Mouse (Mus musculus): ENCODE data around the gene Btg1-ps2. TPM values are rescaled to one million over a fixed set of nuclear protein-coding genes. Genes with fewer than 3 reads are reported as not detected.
"Not testable (repeated sequence)": the region's sequence is repeated elsewhere in the genome, so short reads cannot be mapped to it uniquely, and the experiment has no call there.

Gene Btg1-ps2
- not detected for total RNA-seq (2021)
- long read RNA-seq, experiment 1: 0 reads
- long read RNA-seq, experiment 2: 0 reads

- H3K27ac ChIP-seq; intact Hi-C loops (cut with DNase I); DNase-seq; H3K4me3 ChIP-seq: not testable (repeated sequence)
Observed at GRCm38 (mm10) chrX:38043014-38043413, at the start of gene Btg1-ps2. Gene Btg1-ps2, minus strand, starts transcription at chrX:38043114.

DNA sequence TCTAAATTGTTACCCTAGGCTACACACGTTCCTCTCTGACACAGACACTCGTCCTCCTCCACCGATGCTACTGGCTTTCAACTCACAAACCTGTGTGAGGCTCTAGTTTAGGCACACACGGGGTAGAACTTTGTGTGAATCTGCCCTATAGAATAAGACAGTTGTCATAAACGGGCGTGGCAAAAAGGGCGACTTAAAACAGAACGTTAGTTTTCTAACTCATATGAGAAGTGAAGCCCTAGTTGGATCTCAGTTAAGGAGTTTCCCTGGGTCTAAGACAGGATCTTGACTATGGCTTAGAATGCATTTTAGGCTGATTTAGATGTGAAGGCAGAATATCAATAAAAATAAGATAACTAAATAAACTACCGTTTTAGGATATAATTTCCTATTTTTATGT, 42.1 kb upstream of the Btg1-ps2 start, which contains the start of gene Rhox11:
Gene Rhox11 (minus strand): TSS at position 101 of the 400 bp plus-strand sequence.
- no peak for DNase-seq
- TF ChIP-seq CTCF (IDR thresholded peaks at IDR 0.05): no peak
- Histone ChIP-seq H3K4me3 (no peak within 1 kb of the TSS), H3K27ac (no peak within 1 kb of the TSS)
- intact Hi-C loops (cut with DNase I): no loop called here

DNA sequence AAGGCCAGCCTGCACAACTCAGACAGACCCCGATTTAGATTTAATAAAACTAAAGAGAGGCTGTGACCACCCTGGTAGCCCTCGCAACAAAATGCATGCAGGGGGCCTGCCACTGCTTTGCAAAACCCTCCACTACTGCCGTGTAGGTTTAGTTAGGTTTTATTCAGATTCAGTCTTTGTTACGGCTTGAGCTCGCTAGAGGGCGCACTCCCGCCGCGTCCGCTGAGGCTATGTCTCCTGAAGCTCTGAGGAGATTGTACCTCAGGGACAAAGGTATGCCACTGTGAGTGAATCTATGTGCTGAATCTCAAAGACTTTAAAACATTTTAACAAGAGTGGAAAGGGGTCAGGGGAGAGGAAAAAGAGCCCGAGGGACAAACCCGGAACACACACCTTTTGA, 41.3 kb upstream of the Btg1-ps2 start:
- Histone ChIP-seq H3K27ac (no peak overlapping the region), H3K4me3 (no peak overlapping the region)
- peak; percentile 68 for TF ChIP-seq CTCF (IDR thresholded peaks at IDR 0.05)
- intact Hi-C loops (cut with DNase I): loop anchor here (1.0 kb wide), 1 partner anchor 97 kb away; no protein-coding TSS in a partner anchor
- DNase-seq: peak; percentile 43

DNA sequence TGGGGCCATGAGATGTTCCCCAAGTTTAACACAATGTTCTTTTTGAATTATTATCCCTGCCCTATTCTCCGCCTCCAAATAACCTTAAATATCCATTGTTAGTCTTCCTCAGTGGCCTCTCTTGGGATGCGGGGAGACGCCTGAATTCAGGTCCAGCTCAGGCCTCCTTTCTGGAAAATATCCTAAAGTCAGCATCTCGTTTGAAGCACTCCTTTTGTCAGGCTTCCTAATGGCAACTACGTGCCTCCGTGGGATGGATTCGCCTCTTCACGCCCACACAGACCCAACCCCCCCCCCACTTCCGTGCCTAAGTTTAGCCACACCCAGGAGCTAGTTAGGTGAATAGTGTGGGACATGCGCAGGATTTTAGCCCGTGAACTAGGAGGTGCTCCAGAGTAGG, 23.3 kb upstream of the Btg1-ps2 start, which contains the start of gene Rhox10:
Gene Rhox10 (plus strand): TSS at position 301 of the 400 bp plus-strand sequence.
- H3K4me3 ChIP-seq: no peak within 1 kb of the TSS
- TF ChIP-seq CTCF (IDR thresholded peaks at IDR 0.05): no peak
- intact Hi-C loops (cut with DNase I): no loop called here
- no peak for DNase-seq
- H3K27ac ChIP-seq: no peak within 1 kb of the TSS

DNA sequence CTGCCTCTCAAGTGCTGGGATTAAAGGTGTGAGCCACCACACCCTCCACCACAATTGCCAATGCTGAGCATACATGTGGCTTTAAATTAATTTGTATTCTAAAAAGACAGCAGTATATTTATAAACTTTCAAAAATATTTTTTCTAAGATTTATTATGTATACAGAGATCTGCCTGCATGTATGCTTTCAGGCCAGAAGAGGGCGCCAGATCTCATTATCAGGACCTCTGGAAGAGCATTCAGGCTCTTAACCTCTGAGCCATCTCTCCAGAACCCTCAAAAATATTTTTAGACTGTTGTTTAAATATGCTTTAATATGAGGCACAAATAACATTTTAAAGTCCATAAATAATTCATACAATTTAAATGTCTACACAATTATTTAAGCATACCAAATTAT, 18.6 kb upstream of the Btg1-ps2 start:
- no peak overlapping the region for H3K27ac ChIP-seq
- TF ChIP-seq CTCF (IDR thresholded peaks at IDR 0.05): peak; percentile 71
- H3K4me3 ChIP-seq: no peak overlapping the region
- intact Hi-C loops (cut with DNase I): no loop called here
- DNase-seq: no peak

DNA sequence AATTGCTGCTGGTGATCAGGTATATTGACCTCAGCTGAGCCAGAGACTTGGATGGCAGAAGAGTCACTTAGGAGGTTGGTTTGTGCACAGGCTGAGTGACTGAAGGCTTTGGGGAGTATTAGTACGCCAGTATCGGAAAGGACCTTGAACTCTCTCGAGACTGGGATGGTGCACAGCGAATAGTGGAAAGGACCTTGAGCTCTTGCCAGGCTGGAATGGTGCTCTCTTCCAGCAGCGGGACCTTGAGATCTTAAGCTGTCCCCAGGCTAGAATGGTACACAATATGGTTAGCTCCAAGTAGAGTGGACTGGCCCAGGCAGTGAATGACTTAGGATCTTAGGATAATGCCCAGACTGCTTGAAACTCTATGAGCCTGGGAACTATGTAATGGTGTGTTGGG, 3.2 kb downstream of the Btg1-ps2 start:
- TF ChIP-seq CTCF (IDR thresholded peaks at IDR 0.05): no peak
- DNase-seq: no peak
- Histone ChIP-seq H3K4me3 (no peak overlapping the region), H3K27ac (no peak overlapping the region)
- intact Hi-C loops (cut with DNase I): no loop called here

- intact Hi-C loops (cut with DNase I): no loop called here
- H3K4me3 ChIP-seq: no peak overlapping the region
- no peak for TF ChIP-seq CTCF (IDR thresholded peaks at IDR 0.05)
- no peak for DNase-seq
- H3K27ac ChIP-seq: no peak overlapping the region
Observed at GRCm38 (mm10) chrX:38033841-38034240, 9.1 kb downstream of the Btg1-ps2 start.

DNA sequence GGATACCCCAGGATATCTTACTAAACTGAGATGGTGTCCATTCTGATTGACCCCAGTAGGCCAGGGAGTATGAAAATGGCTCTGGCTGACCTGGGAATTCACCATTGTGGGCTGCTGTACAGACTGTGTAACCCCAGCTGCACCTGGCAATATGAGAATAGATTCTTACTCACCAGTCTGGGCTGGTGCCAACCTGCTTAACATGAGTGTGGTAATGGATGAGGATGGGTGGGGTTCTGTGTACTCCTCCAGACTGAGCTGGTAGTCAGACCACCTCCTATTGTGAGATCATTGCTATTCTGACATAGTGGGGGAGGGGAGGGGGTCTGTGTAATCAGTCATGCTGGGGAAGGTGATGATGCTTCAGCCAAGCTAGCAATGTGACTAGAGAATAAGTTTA, 24.3 kb downstream of the Btg1-ps2 start, which contains the start of gene Btg1-ps1:
Gene Btg1-ps1 (minus strand): TSS at position 219 of the 400 bp plus-strand sequence.
- H3K4me3 ChIP-seq; H3K27ac ChIP-seq; DNase-seq; intact Hi-C loops (cut with DNase I): not testable (repeated sequence)

GRCm38 (mm10) chrX:38008756-38009155, 34.2 kb downstream of the Btg1-ps2 start:
- intact Hi-C loops (cut with DNase I): no loop called here
- Histone ChIP-seq H3K4me3 (no peak overlapping the region), H3K27ac (no peak overlapping the region)
- DNase-seq: no peak
- TF ChIP-seq CTCF (IDR thresholded peaks at IDR 0.05): no peak

Other genes starting within 250 kb of the Btg1-ps2 start
- gene Rhox5, start 238.3 kb downstream of the Btg1-ps2 start, total RNA-seq (2021): not detected
- gene Rhox6, start 216.2 kb downstream of the Btg1-ps2 start, total RNA-seq (2021): not detected
- gene Rhox7a, start 211.4 kb downstream of the Btg1-ps2 start, total RNA-seq (2021): not detected
- gene Rhox8, start 164.2 kb downstream of the Btg1-ps2 start, total RNA-seq (2021): not detected
- not detected for gene Rhox7b, start 145.9 kb downstream of the Btg1-ps2 start, total RNA-seq (2021)
- not detected for gene Rhox9, start 141.3 kb downstream of the Btg1-ps2 start, total RNA-seq (2021)
- gene Btg1-ps1, start 24.3 kb downstream of the Btg1-ps2 start, total RNA-seq (2021): not detected
- not detected for gene Rhox10, start 23.4 kb upstream of the Btg1-ps2 start, total RNA-seq (2021)
- not detected for gene Rhox11, start 42.0 kb upstream of the Btg1-ps2 start, total RNA-seq (2021)
- not detected for gene Rhox12, start 67.8 kb upstream of the Btg1-ps2 start, total RNA-seq (2021)
- not detected for gene Rhox13, start 78.1 kb upstream of the Btg1-ps2 start, total RNA-seq (2021)
- 1 to 10 TPM; 5.7 to 7.7 TPM for gene Zbtb33, start 146.7 kb upstream of the Btg1-ps2 start, total RNA-seq (2021)
- gene Tmem255a, start 209.3 kb upstream of the Btg1-ps2 start, total RNA-seq (2021): under 1 TPM; 0.28 to 0.61 TPM

Measured in gastrocnemius, adult 2 months (tissue).